ENCODE assay signal across 7 mouse cellular contexts in genomic region chr6:120109173-120109572, GRCm38 (mm10). TPM values are rescaled to one million over a fixed set of nuclear protein-coding genes. Genes with fewer than 3 reads are reported as not detected.
A peak's percentile ranks its signal among the peaks of the same experiment; 100 is the strongest.
DNase-seq lines count a peak whose midpoint lies in the region; ATAC-seq lines count a peak whose summit lies in the region.

No protein-coding gene starts in this region.

- intact Hi-C loops in heart, postnatal 10 days (cut with DNase I) = loop anchor here (1.0 kb wide), 1 partner anchor 70 kb away; no protein-coding TSS in a partner anchor
- intact Hi-C loops in left cerebral cortex, postnatal 25 days (cut with DNase I) = loop anchor here (1.0 kb wide), 1 partner anchor 61 kb away; no protein-coding TSS in a partner anchor

- DNase-seq in ES-CJ7 (ENCODE audit: low read depth, low spot score) (peak; percentile 41), ZHBTc4 (ENCODE audit: low read depth, low spot score) (peak; percentile 69)
- DNase-seq in heart, postnatal 10 days = peak; percentile 91 to 92
- DNase-seq in left cerebral cortex, postnatal 25 days (ENCODE audit: low spot score in 2 of 2) = peak; percentile 60 to 95
- peak; percentile 76 for DNase-seq in right cerebral cortex, adult 2 months (ENCODE audit: low spot score in 2 of 2)
- DNase-seq in spleen, postnatal 14 days (ENCODE audit: low spot score in 2 of 2) = no peak

- peak; percentile 88 for ATAC-seq in frontal cortex, adult (ENCODE audit: low TSS enrichment)

RNA-seq across cellular contexts. Expression of gene Ninj2, which starts 16.0 kb away (rescaled TPM):
- not detected for total RNA-seq in heart, postnatal 10 days (2021)
- total RNA-seq in left cerebral cortex, postnatal 25 days (2021) = 1 to 10 TPM; 1.2 to 1.8 TPM

Comparison
In these comparisons a context has a peak if more than half of its experiments do, and no peak if none do; other contexts are left out.
1. DNase-seq: peak in ES-CJ7 (single experiment), ZHBTc4 (single experiment), heart, postnatal 10 days (2 of 2), left cerebral cortex, postnatal 25 days (2 of 2) and right cerebral cortex, adult 2 months (2 of 2); none in spleen, postnatal 14 days (0 of 2).